Mouse (Mus musculus): ENCODE results near the gene Abca2. TPM values are rescaled to one million over a fixed set of nuclear protein-coding genes. Genes with fewer than 3 reads are reported as not detected.
A peak's percentile ranks its signal among the peaks of the same experiment; 100 is the strongest.

Gene Abca2
- polyA plus RNA-seq, 1 experiment from 2014 or later, result 5.6 TPM

DNA sequence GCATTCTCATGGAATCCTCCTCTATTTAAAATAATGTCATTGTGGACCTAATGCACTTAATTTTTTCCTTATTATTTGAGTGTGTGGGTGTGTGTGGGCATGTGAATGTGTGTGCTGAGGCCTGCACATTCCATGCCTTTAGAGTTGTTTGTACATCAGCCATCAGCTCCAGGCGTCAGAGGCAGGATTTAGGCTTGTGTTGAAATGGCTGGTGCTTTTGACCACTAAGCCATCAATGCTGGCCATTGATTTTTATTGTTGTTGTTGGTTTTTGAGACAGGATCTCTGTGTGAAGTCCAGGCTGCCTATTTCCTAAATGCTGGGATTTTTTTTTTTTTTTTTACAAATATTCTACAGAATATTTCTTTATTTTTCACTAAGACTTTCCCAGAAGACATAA, 24.4 kb downstream of the Abca2 start:
- ATAC-seq (ENCODE audit: insufficient read depth, low FRiP score, low TSS enrichment) (no peak), DNase-seq (ENCODE audit: low spot score) (no peak)
- H3K27me3 ChIP-seq (ENCODE audit: control insufficient read depth, insufficient read depth, low read length), result no peaks in the 10 kb centered on the region
- H3K9me3 ChIP-seq (ENCODE audit: control insufficient read depth, low read length), result no peaks in the 10 kb centered on the region
- no peak overlapping the region for H3K4me2 ChIP-seq (ENCODE audit: low read depth)
- WGBS, result 43% methylated on average over 1 of the region's 1 CpGs
- no peak overlapping the region for H3K27ac ChIP-seq (ENCODE audit: low read depth, low read length)
- H3K4me1 ChIP-seq (ENCODE audit: control insufficient read depth, insufficient read depth, low read length), result no peaks in the 10 kb centered on the region
- no peak overlapping the region for H3K9ac ChIP-seq (ENCODE audit: low read length)
- no peak overlapping the region for H3K4me3 ChIP-seq (ENCODE audit: low read depth, low read length)
- no peaks in the 10 kb centered on the region; the same call in 1 of the 2 replicates for H3K36me3 ChIP-seq (ENCODE audit: control insufficient read depth, insufficient read depth, low read length)

DNA sequence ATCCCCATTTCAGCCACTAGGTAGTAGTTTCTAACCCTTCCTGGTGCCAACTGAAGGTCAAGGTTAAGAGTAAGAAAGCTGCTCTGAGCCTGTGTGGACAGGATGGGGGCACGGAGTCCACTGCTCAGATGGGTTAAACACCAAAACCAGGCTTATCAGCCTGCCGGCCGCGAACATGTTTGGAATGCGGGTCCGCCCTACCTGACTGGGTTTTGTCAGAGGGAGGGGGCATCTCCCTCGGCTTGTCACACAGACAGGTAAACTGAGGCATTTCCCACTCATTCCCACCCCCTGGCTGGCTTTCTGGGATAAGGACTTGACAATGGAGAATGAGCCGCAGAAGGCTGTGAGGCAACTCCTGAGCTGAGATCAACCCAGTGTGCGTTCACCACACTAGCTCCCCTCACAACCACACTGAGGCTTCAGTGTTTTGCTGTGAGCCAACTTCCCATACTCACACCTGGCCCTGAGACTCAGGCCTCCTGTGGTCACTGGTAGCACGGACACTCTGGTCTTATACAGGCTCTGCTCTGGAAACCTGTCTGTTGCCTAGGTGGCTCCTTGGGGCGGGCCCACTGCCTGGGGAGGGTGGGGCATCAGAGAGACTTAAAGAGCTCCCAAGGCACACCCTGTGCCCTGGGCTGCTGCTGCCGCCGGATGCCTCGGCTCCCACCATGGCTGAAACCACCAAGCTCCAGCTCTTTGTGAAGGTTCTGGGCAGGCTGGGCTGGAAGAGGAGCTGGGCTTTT, 27.9 kb downstream of the Abca2 start, which contains the start of gene Clic3:
Gene Clic3, plus strand, starts transcription at position 634 of the 749 bp plus-strand sequence.
- 68% methylated on average over 14 of the region's 14 CpGs for WGBS
- Histone ChIP-seq H3K4me3 (ENCODE audit: low read depth, low read length) (no peak within 1 kb of the TSS), H3K4me2 (ENCODE audit: low read depth) (no peak within 1 kb of the TSS), H3K9ac (ENCODE audit: low read length) (no peak within 1 kb of the TSS), H3K9me3 (ENCODE audit: control insufficient read depth, low read length) (no peaks in the 10 kb centered on the region), H3K27ac (ENCODE audit: low read depth, low read length) (no peak within 1 kb of the TSS), H3K27me3 (ENCODE audit: control insufficient read depth, insufficient read depth, low read length) (no peaks in the 10 kb centered on the region), H3K36me3 (ENCODE audit: control insufficient read depth, insufficient read depth, low read length) (no peaks in the 10 kb centered on the region), H3K4me1 (ENCODE audit: control insufficient read depth, insufficient read depth, low read length) (peaks cover 3% of the 10 kb centered on the region)
- ATAC-seq (ENCODE audit: insufficient read depth, low FRiP score, low TSS enrichment) (no peak), DNase-seq (ENCODE audit: low spot score) (no peak)

DNA sequence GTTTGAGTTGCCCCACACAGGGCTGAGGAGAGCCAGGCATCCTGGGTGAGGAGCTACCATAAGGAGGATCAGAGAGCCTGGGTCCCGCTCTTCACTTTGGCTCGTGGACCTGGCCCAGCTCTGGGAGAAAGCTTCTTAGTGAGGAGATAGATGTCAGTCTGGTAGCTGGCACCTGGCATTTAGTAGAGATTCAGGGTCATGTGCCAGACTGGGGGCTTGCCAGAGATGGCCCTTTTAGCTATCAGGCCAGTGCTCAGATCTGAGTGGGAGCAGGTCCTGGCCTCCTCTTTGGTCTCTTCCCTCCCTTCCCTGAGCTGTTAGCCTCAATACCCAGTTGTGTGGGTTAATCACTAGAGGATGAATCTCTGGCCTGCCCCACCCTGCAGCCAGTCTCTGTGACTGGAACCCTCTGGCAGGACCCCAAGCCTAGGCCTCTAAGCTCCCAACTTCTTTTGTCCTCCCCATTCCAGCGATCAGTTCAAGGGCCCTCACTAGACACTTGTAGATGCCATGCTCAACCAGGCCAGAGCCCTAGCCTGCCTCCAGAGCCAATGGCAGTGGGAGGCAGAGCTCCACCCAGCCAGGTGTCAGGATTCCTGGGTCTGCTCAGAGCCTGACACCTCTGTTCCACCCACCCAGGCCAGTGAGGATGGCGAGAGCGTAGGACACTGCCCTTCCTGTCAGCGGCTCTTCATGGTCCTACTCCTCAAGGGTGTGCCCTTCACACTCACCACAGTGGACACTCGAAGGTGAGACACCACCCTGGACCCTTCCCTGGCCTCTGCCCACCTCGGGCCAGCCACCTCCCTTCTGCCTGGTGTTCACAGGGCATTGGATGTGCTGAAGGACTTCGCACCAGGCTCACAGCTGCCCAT, 28.8 kb downstream of the Abca2 start:
- no peaks in the 10 kb centered on the region for H3K9me3 ChIP-seq (ENCODE audit: control insufficient read depth, low read length)
- no peak overlapping the region for H3K27ac ChIP-seq (ENCODE audit: low read depth, low read length)
- H3K4me1 ChIP-seq (ENCODE audit: control insufficient read depth, insufficient read depth, low read length), result peaks cover 5% of the 10 kb centered on the region
- H3K4me2 ChIP-seq (ENCODE audit: low read depth), result no peak overlapping the region
- H3K9ac ChIP-seq (ENCODE audit: low read length), result no peak overlapping the region
- no peak overlapping the region for H3K4me3 ChIP-seq (ENCODE audit: low read depth, low read length)
- DNase-seq (ENCODE audit: low spot score) (no peak), ATAC-seq (ENCODE audit: insufficient read depth, low FRiP score, low TSS enrichment) (no peak)
- 89% methylated on average over 9 of the region's 9 CpGs for WGBS
- no peaks in the 10 kb centered on the region for H3K36me3 ChIP-seq (ENCODE audit: control insufficient read depth, insufficient read depth, low read length)
- H3K27me3 ChIP-seq (ENCODE audit: control insufficient read depth, insufficient read depth, low read length), result no peaks in the 10 kb centered on the region

DNA sequence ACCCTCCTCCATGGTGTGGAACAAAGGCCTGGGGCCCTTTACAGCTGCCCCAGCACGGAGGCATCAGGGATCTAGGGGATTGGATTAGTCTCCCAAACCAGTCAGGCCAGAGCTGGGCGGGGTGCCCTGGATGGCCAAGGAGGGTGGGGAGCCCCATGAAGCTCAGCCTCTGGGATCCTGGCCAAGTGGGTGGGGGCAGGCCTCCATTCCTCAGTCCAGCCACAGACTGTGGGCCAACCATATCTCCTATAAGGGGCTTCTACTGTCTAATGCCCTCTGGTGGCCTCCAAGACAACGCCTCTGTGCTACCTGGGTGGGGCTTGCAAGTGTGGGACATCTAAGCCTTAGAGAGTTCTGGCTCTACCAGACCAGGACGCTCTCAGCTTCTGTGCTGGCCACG, 30.4 kb downstream of the Abca2 start:
- WGBS, result 84% methylated on average over 5 of the region's 5 CpGs
- Histone ChIP-seq H3K36me3 (ENCODE audit: control insufficient read depth, insufficient read depth, low read length) (no peaks in the 10 kb centered on the region), H3K4me2 (ENCODE audit: low read depth) (no peak overlapping the region), H3K4me1 (ENCODE audit: control insufficient read depth, insufficient read depth, low read length) (peaks cover 5% of the 10 kb centered on the region), H3K4me3 (ENCODE audit: low read depth, low read length) (no peak overlapping the region), H3K27me3 (ENCODE audit: control insufficient read depth, insufficient read depth, low read length) (no peaks in the 10 kb centered on the region), H3K27ac (ENCODE audit: low read depth, low read length) (no peak overlapping the region), H3K9ac (ENCODE audit: low read length) (no peak overlapping the region), H3K9me3 (ENCODE audit: control insufficient read depth, low read length) (no peaks in the 10 kb centered on the region)
- DNase-seq (ENCODE audit: low spot score) (no peak), ATAC-seq (ENCODE audit: insufficient read depth, low FRiP score, low TSS enrichment) (no peak)

DNA sequence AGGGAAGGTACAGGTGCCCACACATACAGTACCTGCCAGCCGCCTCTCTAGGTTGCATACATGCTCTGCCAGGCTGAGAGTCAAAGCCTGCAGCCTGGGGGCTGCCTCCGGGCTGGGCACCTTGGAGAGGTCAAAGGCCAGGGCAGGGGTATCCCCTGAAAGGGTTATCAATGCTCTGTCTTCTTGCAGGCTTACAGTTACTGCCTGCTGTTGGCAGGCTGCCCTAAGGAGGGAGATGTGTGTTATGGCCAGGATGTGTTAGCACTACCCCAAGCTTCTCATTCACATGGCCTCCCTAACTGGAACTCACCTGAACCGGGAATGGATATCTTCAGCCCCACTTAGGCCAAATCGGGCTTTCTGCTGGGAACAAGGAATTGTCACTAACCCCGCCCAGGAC, 31.6 kb downstream of the Abca2 start:
- WGBS, result 40% methylated on average over 5 of the region's 5 CpGs
- no peak overlapping the region for H3K27ac ChIP-seq (ENCODE audit: low read depth, low read length)
- ATAC-seq (ENCODE audit: insufficient read depth, low FRiP score, low TSS enrichment), result peak; percentile 20; the same call in 1 of the 2 replicates

DNA sequence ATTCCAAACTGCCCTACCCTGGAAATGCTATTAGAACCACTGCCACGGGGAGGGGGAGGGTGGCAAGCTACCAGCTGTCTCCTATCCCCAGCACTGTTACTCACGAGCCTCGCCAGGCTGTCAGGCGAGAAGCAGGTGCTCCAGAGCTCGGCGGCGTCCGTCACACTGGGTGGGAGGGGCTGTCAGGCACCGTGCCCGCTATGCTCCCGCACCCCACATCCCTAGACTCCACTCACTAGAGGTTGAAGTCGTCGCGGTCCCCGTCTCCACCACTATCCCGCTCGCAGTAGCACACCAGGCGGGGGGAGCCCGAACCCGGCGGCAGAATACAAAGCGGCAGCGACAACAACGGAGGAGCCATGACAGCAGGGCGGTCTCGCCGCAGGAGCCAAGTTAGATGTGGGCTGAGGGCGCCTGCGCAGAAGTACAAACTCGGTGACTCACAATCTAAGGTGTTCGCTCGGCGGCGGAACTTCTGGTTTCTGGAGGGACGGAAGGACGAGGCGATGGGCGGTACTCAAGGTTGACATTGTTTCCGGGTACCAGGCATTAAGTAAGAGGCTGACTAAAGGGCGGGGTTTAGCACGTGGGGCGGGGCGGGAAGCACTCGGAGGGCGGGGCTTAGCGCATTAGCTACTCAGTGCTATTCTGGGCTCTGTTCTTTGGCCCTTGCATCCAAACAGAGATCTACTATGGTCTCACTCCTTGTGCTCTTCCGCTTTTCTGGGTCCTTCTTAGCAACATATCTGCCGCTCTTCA, 32.2 kb downstream of the Abca2 start, which contains the start of gene Paxx:
Gene Paxx, minus strand, starts transcription at position 544 of the 759 bp plus-strand sequence.
- H3K27ac ChIP-seq (ENCODE audit: low read depth, low read length), result peak within 1 kb of the TSS; percentile 68; the same call in 1 of the 2 replicates
- no peaks in the 10 kb centered on the region; the same call in 1 of the 2 replicates for H3K36me3 ChIP-seq (ENCODE audit: control insufficient read depth, insufficient read depth, low read length)
- peak; percentile 90 for DNase-seq (ENCODE audit: low spot score)
- H3K4me1 ChIP-seq (ENCODE audit: control insufficient read depth, insufficient read depth, low read length), result peaks cover 5% of the 10 kb centered on the region
- H3K4me2 ChIP-seq (ENCODE audit: low read depth), result peak within 1 kb of the TSS; percentile 67
- no peaks in the 10 kb centered on the region for H3K27me3 ChIP-seq (ENCODE audit: control insufficient read depth, insufficient read depth, low read length)
- 1% methylated on average over 48 of the region's 48 CpGs for WGBS
- H3K4me3 ChIP-seq (ENCODE audit: low read depth, low read length), result peak within 1 kb of the TSS; percentile 73
- peak; percentile 87 for ATAC-seq (ENCODE audit: insufficient read depth, low FRiP score, low TSS enrichment)
- H3K9ac ChIP-seq (ENCODE audit: low read length), result peak within 1 kb of the TSS; percentile 56
- no peaks in the 10 kb centered on the region for H3K9me3 ChIP-seq (ENCODE audit: control insufficient read depth, low read length)

More for the DNA sequence above, 31.6 kb downstream of the Abca2 start:
- no peak for DNase-seq (ENCODE audit: low spot score)
- H3K4me1 ChIP-seq (ENCODE audit: control insufficient read depth, insufficient read depth, low read length), result peaks cover 5% of the 10 kb centered on the region
- H3K9ac ChIP-seq (ENCODE audit: low read length), result peak overlapping the region; percentile 56
- no peaks in the 10 kb centered on the region for H3K9me3 ChIP-seq (ENCODE audit: control insufficient read depth, low read length)
- H3K36me3 ChIP-seq (ENCODE audit: control insufficient read depth, insufficient read depth, low read length), result no peaks in the 10 kb centered on the region
- H3K4me3 ChIP-seq (ENCODE audit: low read depth, low read length), result peak overlapping the region; percentile 73
- H3K27me3 ChIP-seq (ENCODE audit: control insufficient read depth, insufficient read depth, low read length), result no peaks in the 10 kb centered on the region
- H3K4me2 ChIP-seq (ENCODE audit: low read depth), result peak overlapping the region; percentile 67

DNA sequence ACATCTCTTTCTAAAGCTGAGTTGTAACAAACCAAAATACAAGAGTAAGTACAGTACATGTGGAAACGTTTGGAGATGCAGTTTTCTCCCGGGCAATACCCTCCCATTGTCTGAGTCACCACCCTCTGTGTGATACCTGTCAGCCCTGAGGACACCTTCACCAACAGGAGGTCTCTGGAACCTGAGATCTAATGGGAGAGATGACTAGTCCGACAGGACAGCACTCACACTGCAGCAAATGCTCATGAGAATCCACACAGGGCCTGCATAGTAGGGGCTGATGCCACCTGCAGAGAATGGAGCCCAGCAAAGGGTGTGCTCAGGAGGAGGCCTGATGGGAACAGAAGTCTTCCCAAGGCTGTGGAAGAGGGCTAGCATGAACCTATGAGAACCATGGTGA, 32.9 kb downstream of the Abca2 start:
- Histone ChIP-seq H3K9me3 (ENCODE audit: control insufficient read depth, low read length) (no peaks in the 10 kb centered on the region), H3K36me3 (ENCODE audit: control insufficient read depth, insufficient read depth, low read length) (no peaks in the 10 kb centered on the region; the same call in 1 of the 2 replicates), H3K27me3 (ENCODE audit: control insufficient read depth, insufficient read depth, low read length) (no peaks in the 10 kb centered on the region), H3K4me1 (ENCODE audit: control insufficient read depth, insufficient read depth, low read length) (peaks cover 5% of the 10 kb centered on the region), H3K4me3 (ENCODE audit: low read depth, low read length) (peak overlapping the region; percentile 73), H3K27ac (ENCODE audit: low read depth, low read length) (no peak overlapping the region; the same call in 1 of the 2 replicates), H3K4me2 (ENCODE audit: low read depth) (peak overlapping the region; percentile 67), H3K9ac (ENCODE audit: low read length) (peak overlapping the region; percentile 56)
- ATAC-seq (ENCODE audit: insufficient read depth, low FRiP score, low TSS enrichment), result no peak
- 30% methylated on average over 3 of the region's 3 CpGs for WGBS
- no peak for DNase-seq (ENCODE audit: low spot score)

DNA sequence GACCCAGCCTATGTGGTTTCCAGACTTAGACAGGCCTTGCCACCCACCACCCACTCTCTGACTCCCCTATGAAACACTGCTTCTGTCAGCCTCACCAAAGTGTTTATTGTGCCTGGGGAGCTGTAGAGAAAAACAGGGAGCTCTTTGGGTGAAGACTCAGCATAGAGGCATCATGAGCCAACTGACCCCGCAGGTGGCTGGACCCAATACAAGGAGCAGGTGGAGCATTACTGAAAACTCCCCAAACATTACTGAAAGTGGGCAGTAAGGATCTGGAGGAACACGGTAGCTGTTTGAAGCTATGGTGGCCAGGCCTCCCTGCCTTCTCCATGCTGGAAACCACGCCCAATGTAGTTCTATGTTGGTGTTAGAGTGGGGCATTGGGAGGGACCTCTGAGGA, 35.1 kb downstream of the Abca2 start:
- Histone ChIP-seq H3K27ac (ENCODE audit: low read depth, low read length) (no peak overlapping the region), H3K4me1 (ENCODE audit: control insufficient read depth, insufficient read depth, low read length) (peaks cover 5% of the 10 kb centered on the region), H3K9me3 (ENCODE audit: control insufficient read depth, low read length) (no peaks in the 10 kb centered on the region), H3K36me3 (ENCODE audit: control insufficient read depth, insufficient read depth, low read length) (no peaks in the 10 kb centered on the region; the same call in 1 of the 2 replicates), H3K9ac (ENCODE audit: low read length) (no peak overlapping the region), H3K27me3 (ENCODE audit: control insufficient read depth, insufficient read depth, low read length) (no peaks in the 10 kb centered on the region), H3K4me2 (ENCODE audit: low read depth) (no peak overlapping the region), H3K4me3 (ENCODE audit: low read depth, low read length) (no peak overlapping the region)
- 83% methylated on average over 3 of the region's 3 CpGs for WGBS
- DNase-seq (ENCODE audit: low spot score), result no peak
- no peak for ATAC-seq (ENCODE audit: insufficient read depth, low FRiP score, low TSS enrichment)
